Mouse (Mus musculus) hindbrain, embryonic 12.5 days (tissue): ENCODE data around the gene Ncbp1. TPM values are rescaled to one million over a fixed set of nuclear protein-coding genes. Genes with fewer than 3 reads are reported as not detected.

Experiments
- ATAC-seq: fragments of 200-750 bp; cut with Nextera tagmentation; 2 replicates; pipeline ENCODE4 v1.8.0; 2017; ENCODE audit warnings: moderate TSS enrichment; ENCODE audit not compliant: low FRiP score
- H3K27ac ChIP-seq: fragments of 300-500 bp; sonication (generic); 2 replicates; pipeline ENCODE4 v1.5.1; 2016; ENCODE audit warnings: mild to moderate bottlenecking
- H3K27me3 ChIP-seq: fragments of 300-500 bp; sonication (generic); 2 replicates; pipeline ENCODE4 v1.6.1; 2016; ENCODE audit warnings: mild to moderate bottlenecking
- H3K36me3 ChIP-seq: fragments of 300-500 bp; sonication (generic); 2 replicates; pipeline ENCODE4 v1.6.1; 2016; ENCODE audit warnings: mild to moderate bottlenecking
- H3K4me1 ChIP-seq: fragments of 300-500 bp; sonication (generic); 2 replicates; pipeline ENCODE4 v1.6.1; 2016
- H3K4me2 ChIP-seq: fragments of 300-500 bp; sonication (generic); replicated peaks from 2 replicates; pipeline ENCODE4 v1.6.1; 2016; ENCODE audit warnings: mild to moderate bottlenecking
- H3K4me3 ChIP-seq: fragments of 300-500 bp; sonication (generic); 2 replicates; pipeline ENCODE4 v1.5.1; 2016; ENCODE audit warnings: mild to moderate bottlenecking
- H3K9ac ChIP-seq: fragments of 300-500 bp; sonication (generic); 2 replicates; pipeline ENCODE4 v1.6.1; 2016; ENCODE audit warnings: mild to moderate bottlenecking, moderate library complexity
- H3K9me3 ChIP-seq: fragments of 300-500 bp; sonication (generic); replicated peaks from 2 replicates; pipeline ENCODE4 v1.6.1; 2016; ENCODE audit warnings: mild to moderate bottlenecking
- WGBS: fragments of 180-500 bp; shearing (Covaris S2); methylation state at CpG from one replicate; pipeline ENCODE4 v1.1.7; 2016; 5-methylcytosine and 5-hydroxymethylcytosine counted together
- polyA plus RNA-seq: library from polyadenylated mRNA; unstranded; fragments of >200 nt; fragmentation: Nextera tagmentation; extraction: Ambion mirVana; gene quantifications from 2 replicates; pipeline ENCODE4 v1.2.1, GENCODE M21; 2016

The Ncbp1 gene
- polyA plus RNA-seq, 1 experiment from 2014 or later, result 102 TPM

GRCm38 (mm10) chr4:46110084-46110483 lies 28.3 kb upstream of the Ncbp1 start:
- H3K27me3 ChIP-seq, result no peaks in the 10 kb centered on the region
- peaks cover 17% of the 10 kb centered on the region for H3K36me3 ChIP-seq
- 92% methylated on average over 8 of the region's 8 CpGs for WGBS
- no peak for ATAC-seq
- H3K4me1 ChIP-seq, result no peaks in the 10 kb centered on the region
- no peak overlapping the region for H3K27ac ChIP-seq
- no peak overlapping the region for H3K4me3 ChIP-seq
- H3K4me2 ChIP-seq, result no peak overlapping the region
- no peak overlapping the region for H3K9ac ChIP-seq
- no peaks in the 10 kb centered on the region for H3K9me3 ChIP-seq

- Histone ChIP-seq H3K9ac (no peak overlapping the region), H3K27ac (no peak overlapping the region), H3K9me3 (no peaks in the 10 kb centered on the region), H3K4me1 (no peaks in the 10 kb centered on the region), H3K36me3 (peaks cover 29% of the 10 kb centered on the region), H3K27me3 (no peaks in the 10 kb centered on the region), H3K4me3 (no peak overlapping the region), H3K4me2 (no peak overlapping the region)
- 84% methylated on average over 3 of the region's 3 CpGs for WGBS
- no peak for ATAC-seq
Measured at GRCm38 (mm10) chr4:46111361-46111760, 27.1 kb upstream of the Ncbp1 start.

- Histone ChIP-seq H3K27ac (no peak overlapping the region), H3K36me3 (peaks cover 68% of the 10 kb centered on the region), H3K4me1 (no peaks in the 10 kb centered on the region), H3K9ac (no peak overlapping the region), H3K4me2 (no peak overlapping the region), H3K4me3 (no peak overlapping the region), H3K27me3 (no peaks in the 10 kb centered on the region), H3K9me3 (no peaks in the 10 kb centered on the region)
- WGBS, result 83% methylated on average over 1 of the region's 1 CpGs
- no peak for ATAC-seq
Measured at GRCm38 (mm10) chr4:46115308-46115707, 23.1 kb upstream of the Ncbp1 start.

GRCm38 (mm10) chr4:46116544-46117175 lies 21.8 kb upstream of the Ncbp1 start:
- Histone ChIP-seq H3K36me3 (peaks cover 80% of the 10 kb centered on the region), H3K9ac (no peak overlapping the region), H3K4me1 (no peaks in the 10 kb centered on the region), H3K27ac (no peak overlapping the region), H3K27me3 (no peaks in the 10 kb centered on the region), H3K4me3 (no peak overlapping the region), H3K4me2 (no peak overlapping the region), H3K9me3 (no peaks in the 10 kb centered on the region)
- 78% methylated on average over 10 of the region's 10 CpGs for WGBS
- no peak for ATAC-seq

GRCm38 (mm10) chr4:46117536-46117935 lies 20.9 kb upstream of the Ncbp1 start:
- Histone ChIP-seq H3K36me3 (peaks cover 89% of the 10 kb centered on the region), H3K27ac (no peak overlapping the region), H3K4me3 (no peak overlapping the region)

GRCm38 (mm10) chr4:46119514-46120094 lies 18.8 kb upstream of the Ncbp1 start:
- Histone ChIP-seq H3K4me2 (no peak overlapping the region), H3K4me1 (no peaks in the 10 kb centered on the region), H3K36me3 (peaks cover 94% of the 10 kb centered on the region), H3K27me3 (no peaks in the 10 kb centered on the region), H3K27ac (no peak overlapping the region), H3K9me3 (no peaks in the 10 kb centered on the region), H3K4me3 (no peak overlapping the region), H3K9ac (no peak overlapping the region)
- no peak for ATAC-seq
- 91% methylated on average over 14 of the region's 14 CpGs for WGBS

More at GRCm38 (mm10) chr4:46117536-46117935, 20.9 kb upstream of the Ncbp1 start:
- Histone ChIP-seq H3K27me3 (no peaks in the 10 kb centered on the region), H3K9me3 (no peaks in the 10 kb centered on the region), H3K4me1 (no peaks in the 10 kb centered on the region), H3K9ac (no peak overlapping the region), H3K4me2 (no peak overlapping the region)
- 99% methylated on average over 4 of the region's 4 CpGs for WGBS
- ATAC-seq, result no peak

- no peak overlapping the region for H3K4me2 ChIP-seq
- WGBS, result 83% methylated on average over 3 of the region's 3 CpGs
- H3K27me3 ChIP-seq, result no peaks in the 10 kb centered on the region
- peaks cover 96% of the 10 kb centered on the region for H3K36me3 ChIP-seq
- H3K4me1 ChIP-seq, result no peaks in the 10 kb centered on the region
- no peaks in the 10 kb centered on the region for H3K9me3 ChIP-seq
- ATAC-seq, result no peak
- H3K4me3 ChIP-seq, result no peak overlapping the region
- no peak overlapping the region for H3K27ac ChIP-seq
- no peak overlapping the region for H3K9ac ChIP-seq
Measured at GRCm38 (mm10) chr4:46120767-46121166, 17.6 kb upstream of the Ncbp1 start.

GRCm38 (mm10) chr4:46123358-46123757 lies 15.1 kb upstream of the Ncbp1 start:
- Histone ChIP-seq H3K36me3 (peaks cover 83% of the 10 kb centered on the region), H3K4me3 (no peak overlapping the region), H3K27ac (no peak overlapping the region), H3K4me1 (no peaks in the 10 kb centered on the region), H3K27me3 (no peaks in the 10 kb centered on the region), H3K4me2 (no peak overlapping the region), H3K9ac (no peak overlapping the region), H3K9me3 (no peaks in the 10 kb centered on the region)
- WGBS, result 94% methylated on average over 6 of the region's 6 CpGs
- no peak for ATAC-seq

- Histone ChIP-seq H3K9ac (no peak overlapping the region), H3K27ac (no peak overlapping the region), H3K4me3 (no peak overlapping the region), H3K27me3 (no peaks in the 10 kb centered on the region), H3K4me1 (no peaks in the 10 kb centered on the region), H3K4me2 (no peak overlapping the region), H3K9me3 (no peaks in the 10 kb centered on the region), H3K36me3 (peaks cover 81% of the 10 kb centered on the region)
- 56% methylated on average over 2 of the region's 2 CpGs for WGBS
- no peak for ATAC-seq
Measured at GRCm38 (mm10) chr4:46126541-46126940, 11.9 kb upstream of the Ncbp1 start.

GRCm38 (mm10) chr4:46129311-46130004 lies 9.0 kb upstream of the Ncbp1 start:
- Histone ChIP-seq H3K9ac (no peak overlapping the region), H3K9me3 (no peaks in the 10 kb centered on the region), H3K4me3 (no peak overlapping the region), H3K27ac (no peak overlapping the region), H3K36me3 (peaks cover 80% of the 10 kb centered on the region), H3K4me1 (no peaks in the 10 kb centered on the region), H3K27me3 (no peaks in the 10 kb centered on the region), H3K4me2 (no peak overlapping the region)
- no peak for ATAC-seq
- whole genome bisulfite sequencing, result 87% methylated on average over 8 of the region's 8 CpGs

- Histone ChIP-seq H3K9ac (no peak overlapping the region), H3K4me2 (no peak overlapping the region), H3K27ac (no peak overlapping the region), H3K9me3 (no peaks in the 10 kb centered on the region), H3K4me1 (no peaks in the 10 kb centered on the region), H3K27me3 (no peaks in the 10 kb centered on the region), H3K36me3 (peaks cover 79% of the 10 kb centered on the region), H3K4me3 (no peak overlapping the region)
- WGBS, result 73% methylated on average over 3 of the region's 3 CpGs
- no peak for ATAC-seq
Measured at GRCm38 (mm10) chr4:46130221-46130620, 8.2 kb upstream of the Ncbp1 start.

GRCm38 (mm10) chr4:46131791-46132190 lies 6.6 kb upstream of the Ncbp1 start:
- 91% methylated on average over 6 of the region's 6 CpGs for WGBS
- H3K27ac ChIP-seq, result no peak overlapping the region
- H3K9ac ChIP-seq, result no peak overlapping the region
- H3K36me3 ChIP-seq, result peaks cover 70% of the 10 kb centered on the region
- no peaks in the 10 kb centered on the region for H3K27me3 ChIP-seq
- no peak overlapping the region for H3K4me2 ChIP-seq
- H3K4me3 ChIP-seq, result no peak overlapping the region
- no peak for ATAC-seq
- peaks cover under 1% of the 10 kb centered on the region; the same call in 1 of the 2 replicates for H3K4me1 ChIP-seq
- no peaks in the 10 kb centered on the region for H3K9me3 ChIP-seq
